Mouse (Mus musculus): ENCODE measurements at regions not wholly inside any gene's neighbourhood (a gene's known extent, or its start where the extent isn't known, plus 50 kb on each side); places are given as distances from the start of the nearest gene placed in this dataset.
"Not testable (repeated sequence)": the region's sequence is repeated elsewhere in the genome, so short reads cannot be mapped to it uniquely, and the experiment has no call there.

DNA sequence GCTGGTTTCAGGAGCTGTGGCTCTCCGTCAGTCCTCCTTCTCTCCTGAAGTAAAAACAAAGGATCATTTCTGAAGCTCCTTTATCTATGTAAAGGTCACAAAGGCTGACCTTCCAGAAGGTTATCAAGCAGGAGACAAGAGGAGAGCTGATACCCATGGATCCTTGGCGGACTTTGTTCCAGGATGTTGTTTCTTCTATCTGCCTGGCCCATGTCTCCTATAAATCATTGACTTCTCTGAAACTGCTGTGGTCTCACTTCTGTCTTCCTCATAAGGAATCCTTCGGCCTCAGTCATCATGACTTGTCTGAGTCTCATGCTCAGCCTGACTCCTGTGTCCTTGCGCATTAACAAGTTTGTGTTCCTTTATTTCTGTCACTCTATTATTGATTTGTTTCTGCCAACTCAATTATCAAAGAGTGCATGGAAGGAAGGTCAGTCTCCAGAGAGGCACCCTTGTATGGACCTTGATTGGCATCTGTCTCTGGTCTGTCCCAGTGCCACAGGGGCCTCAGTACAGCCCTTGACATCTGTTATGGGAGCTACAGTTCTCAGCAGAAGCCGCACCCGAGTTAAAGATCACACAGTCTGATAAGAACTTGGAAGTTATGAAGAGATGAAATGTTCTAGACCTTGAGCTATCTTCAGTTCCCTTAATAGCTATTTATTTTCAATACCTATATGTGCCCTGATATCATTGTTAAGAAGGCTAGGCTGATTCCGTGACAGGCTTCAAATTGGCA lies 53.2 kb upstream of the Dazl start:
- DNase-seq (ENCODE audit: low spot score in 2 of 2): no peak

DNA sequence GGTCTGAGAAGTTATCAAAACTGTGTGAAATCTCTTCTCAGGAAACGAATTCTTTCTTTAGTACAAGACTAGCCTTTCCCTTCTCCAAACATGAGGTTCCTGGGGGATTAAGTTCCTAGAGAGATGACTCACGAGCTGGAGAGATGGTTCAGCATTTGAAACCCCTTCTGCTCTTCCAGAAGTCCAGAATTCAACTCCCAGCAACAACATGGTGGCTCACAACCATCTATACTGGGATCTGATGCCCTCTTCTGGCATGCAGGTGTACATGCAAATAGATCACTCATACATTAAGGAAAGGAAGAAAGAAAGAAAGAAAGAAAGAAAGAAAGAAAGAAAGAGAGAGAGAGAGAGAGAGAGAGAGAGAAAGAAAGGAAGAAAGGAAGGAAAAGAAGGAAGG lies 60.4 kb upstream of the Dazl start:
- DNase-seq (ENCODE audit: low spot score in 2 of 2): not testable (repeated sequence)

DNA sequence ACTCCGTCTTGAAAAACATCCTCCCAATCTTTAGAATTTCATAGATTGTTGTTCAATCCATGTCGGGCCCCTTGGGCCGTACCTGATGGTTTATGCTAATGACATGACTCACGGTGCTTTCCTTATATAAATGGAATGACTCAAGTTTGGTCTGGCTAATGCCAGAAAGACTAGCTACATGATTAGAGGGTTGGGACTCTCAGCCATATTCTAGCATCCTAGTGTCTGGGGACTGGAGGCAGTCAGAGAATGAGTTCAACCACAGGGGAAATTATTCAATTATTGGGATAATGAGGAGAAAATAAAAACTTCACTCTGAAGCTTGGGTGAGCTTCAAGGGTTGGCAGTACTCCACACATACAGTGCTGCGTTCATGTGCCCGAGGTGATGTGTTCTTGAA lies 60.9 kb upstream of the Dazl start:
- DNase-seq (ENCODE audit: low spot score in 2 of 2): no peak

DNA sequence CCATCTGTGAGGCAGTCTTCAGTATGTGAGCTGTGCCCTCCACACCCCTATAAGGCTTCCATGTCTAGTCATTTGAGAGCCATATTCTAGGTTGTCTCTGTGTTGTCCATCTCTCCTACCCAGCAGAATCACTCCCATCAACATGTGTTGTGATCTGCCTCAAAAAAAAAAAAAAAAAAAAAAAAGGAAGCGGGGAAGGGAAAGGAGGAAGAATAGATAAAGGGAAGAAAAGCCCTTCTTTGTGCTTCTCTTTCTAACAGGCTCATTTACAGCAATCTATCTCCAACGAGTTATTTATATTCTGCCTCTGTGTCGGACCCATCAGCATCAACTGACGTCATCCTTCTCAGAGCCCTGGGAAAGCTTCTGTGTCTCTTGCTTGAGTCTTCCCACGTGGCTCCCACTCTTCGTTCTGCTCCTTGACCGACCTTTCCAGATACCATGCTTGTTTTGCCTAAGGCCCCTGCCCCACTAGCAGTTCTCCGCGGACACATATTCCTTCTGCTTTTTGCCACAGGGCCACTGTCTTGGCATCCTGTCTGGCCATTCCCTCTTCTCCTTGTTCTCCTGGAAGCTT lies 68.3 kb upstream of the Dazl start:
- no peak for DNase-seq (ENCODE audit: low spot score in 2 of 2)

DNA sequence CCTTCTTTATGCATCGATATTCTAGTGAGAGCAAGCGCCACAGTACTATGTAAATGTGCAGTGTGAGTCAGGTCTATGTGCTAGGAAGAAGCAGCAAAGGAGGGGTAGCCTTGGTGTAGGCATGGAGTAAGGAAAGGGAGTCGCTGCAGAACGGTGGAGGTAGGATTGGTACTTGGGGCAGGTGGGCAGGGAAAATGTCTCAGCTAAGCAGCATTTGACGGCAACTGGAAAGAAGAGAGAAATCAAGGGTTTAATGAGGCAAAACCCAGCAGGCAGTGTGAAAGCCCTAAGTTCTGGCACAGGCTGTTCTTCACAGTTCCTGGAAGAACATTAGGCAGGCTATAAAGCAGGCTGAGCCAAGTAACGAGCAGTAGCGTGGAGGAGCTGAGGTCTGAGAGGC lies 72.0 kb upstream of the Dazl start:
- DNase-seq (ENCODE audit: low spot score in 2 of 2): no peak

DNA sequence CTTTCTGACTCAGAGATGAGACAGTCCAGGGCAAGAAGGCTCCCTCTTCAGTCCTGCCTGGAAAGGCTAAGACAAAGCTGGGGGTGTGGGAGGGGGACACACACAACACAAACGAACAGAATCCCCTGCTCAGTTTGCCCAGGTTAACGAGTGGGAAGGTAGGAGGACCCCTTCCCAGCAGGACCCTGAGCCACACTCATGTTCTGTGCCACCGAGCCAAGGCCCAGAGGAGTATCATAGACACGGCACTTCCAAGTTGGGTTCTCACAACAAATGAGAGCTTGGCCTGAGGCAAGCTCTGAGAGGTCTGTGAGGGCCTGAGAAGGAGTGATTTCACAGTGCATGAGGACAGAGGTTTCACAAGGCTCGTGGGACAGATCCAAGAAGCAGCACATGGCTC lies 72.7 kb upstream of the Dazl start:
- DNase-seq (ENCODE audit: low spot score in 2 of 2): no peak

DNA sequence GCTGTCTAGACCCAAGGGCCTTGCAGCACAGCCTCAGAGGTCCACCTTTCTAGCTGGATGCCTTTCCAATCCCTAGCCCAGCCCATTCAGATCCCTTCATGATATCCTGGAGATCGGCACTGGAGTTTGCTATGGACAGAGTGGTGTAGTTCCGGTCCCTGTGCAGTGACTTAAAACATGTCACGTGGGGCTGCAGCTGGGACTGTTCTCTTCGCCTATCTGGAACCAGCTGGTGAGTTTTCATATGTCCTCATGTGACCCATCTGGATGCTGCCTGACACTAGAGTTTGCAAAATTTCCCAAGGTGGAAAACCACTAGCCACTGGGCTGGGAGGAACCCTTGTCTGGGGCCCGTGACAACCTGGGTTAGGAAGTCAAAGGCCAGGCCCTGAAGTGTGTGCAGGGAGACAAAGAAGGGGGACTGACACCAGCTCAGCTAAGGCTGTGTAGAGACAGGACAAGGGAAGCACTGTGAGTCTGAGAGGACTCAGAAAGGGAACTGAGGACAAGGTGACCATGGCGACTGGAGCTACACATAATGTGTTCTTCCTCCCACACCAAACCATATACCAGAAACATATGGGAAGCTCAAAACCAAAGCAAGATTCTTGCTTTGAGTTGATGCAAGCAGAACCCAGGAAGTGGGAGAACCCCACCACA lies 75.9 kb upstream of the Dazl start:
- peak; percentile 80 to 82 for DNase-seq (ENCODE audit: low spot score in 2 of 2)

DNA sequence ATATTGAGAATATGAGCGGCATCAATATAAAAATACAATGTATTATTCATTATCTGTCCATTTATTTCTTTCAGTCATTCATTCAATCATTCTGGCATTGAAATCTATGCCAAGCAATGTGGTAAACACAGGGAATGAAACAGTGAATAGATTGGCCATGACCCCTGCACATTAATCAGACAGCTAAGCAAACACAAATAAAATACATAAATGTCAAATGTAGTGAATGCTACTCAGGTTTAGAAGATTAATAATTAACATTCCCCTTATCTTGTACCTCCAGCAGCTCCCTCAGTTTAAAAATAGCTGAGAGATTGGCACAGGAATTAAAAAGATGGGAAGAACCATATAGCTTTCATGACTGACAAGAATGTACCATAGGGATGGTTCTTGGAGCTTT lies 77.0 kb upstream of the Dazl start:
- no peak for DNase-seq (ENCODE audit: low spot score in 2 of 2)

DNA sequence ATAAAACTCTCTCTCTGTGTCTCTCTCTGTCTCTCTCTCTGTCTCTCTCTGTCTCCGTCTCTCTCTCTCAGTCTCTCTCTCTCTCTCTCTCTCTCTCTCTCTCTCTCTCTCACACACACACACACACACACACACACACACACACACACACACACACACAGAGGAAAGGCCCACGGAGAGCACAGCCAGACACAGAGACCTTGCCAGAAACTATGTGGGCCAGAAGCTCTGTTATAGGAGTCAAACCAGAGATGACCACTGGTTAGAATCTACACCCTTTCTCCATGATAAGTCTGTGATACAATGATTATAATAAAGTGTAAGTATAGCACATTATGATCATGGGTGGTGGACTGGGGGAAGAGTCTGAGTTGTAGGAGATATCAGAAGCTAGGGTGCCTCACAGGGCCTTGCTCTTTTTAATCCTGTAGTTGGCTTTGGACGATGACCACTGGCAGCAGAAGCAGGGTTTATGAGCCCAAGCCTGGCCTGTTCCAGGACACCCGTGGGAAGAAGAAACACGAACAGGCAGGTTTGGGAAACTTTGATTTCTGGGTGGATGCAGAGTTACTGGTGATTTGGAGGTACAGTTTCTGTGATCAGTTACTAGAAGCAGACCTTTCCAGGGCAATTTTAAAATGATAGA lies 80.2 kb upstream of the Dazl start:
- no peak for DNase-seq (ENCODE audit: low spot score in 2 of 2)

DNA sequence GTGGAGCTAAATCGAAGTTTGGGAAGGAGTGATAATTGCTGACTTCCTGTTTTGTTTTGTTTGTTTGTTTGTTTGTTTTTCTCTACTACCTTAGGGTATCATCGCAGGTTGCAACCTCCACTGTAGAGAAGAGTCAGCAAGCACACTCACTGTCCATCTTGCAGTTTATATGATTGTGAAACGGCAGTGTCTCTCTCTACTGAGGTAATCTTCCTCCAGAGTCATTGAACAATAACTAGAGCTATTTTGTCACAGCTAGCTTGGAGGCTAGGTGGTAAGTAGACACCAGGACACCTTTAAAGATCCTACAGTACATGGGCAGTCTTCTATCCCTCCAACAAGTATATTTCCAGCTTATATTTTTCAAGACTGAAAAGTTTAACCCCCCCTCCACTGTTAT lies 82.0 kb upstream of the Dazl start:
- no peak for DNase-seq (ENCODE audit: low spot score in 2 of 2)

DNA sequence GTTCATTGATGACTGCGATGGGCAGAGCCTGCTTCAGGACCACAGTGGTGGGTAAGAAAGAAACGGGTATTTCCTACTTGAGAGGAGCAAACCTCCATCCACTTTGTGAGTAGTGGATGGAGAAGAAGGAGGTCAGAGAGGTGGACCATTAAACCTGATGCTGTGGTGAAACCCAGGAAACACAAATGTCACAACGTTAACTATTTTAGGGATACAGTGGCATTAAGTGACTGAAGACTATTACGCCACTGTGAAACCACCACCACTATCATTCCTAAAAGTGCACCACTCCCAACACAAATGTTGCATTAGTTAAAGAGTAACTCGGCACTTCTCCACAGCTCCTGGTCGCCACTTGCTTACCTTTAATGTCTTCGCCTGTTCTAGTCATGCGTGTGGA lies 83.3 kb upstream of the Dazl start:
- DNase-seq (ENCODE audit: low spot score in 2 of 2): no peak

DNA sequence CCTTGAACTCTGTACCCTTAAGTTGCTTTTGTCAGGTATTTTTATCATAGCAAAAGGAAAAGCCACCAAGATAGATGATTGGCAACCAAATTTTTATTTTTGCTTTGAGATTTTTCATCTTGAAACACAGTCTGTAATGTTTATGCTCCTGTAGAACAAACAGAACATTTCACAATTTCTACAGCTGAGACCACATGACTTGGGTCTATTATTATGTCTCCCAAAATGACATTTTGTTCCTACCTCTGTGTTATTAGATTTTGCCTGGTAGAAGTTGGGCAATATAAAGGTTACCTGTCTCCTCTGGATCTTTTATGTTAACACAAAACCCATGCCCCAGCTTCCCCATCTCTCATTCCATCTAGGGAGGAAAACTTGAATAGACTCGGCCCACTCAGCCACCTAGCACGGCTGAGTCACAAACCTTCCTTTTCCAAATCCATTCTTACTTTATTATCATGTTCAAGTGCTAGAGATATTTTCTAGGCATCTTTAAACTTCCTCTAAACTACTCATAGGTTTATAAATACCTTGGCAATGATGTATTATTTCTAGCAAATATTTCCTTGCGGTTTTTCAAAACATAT lies 84.8 kb upstream of the Dazl start:
- no peak for DNase-seq (ENCODE audit: low spot score in 2 of 2)

DNA sequence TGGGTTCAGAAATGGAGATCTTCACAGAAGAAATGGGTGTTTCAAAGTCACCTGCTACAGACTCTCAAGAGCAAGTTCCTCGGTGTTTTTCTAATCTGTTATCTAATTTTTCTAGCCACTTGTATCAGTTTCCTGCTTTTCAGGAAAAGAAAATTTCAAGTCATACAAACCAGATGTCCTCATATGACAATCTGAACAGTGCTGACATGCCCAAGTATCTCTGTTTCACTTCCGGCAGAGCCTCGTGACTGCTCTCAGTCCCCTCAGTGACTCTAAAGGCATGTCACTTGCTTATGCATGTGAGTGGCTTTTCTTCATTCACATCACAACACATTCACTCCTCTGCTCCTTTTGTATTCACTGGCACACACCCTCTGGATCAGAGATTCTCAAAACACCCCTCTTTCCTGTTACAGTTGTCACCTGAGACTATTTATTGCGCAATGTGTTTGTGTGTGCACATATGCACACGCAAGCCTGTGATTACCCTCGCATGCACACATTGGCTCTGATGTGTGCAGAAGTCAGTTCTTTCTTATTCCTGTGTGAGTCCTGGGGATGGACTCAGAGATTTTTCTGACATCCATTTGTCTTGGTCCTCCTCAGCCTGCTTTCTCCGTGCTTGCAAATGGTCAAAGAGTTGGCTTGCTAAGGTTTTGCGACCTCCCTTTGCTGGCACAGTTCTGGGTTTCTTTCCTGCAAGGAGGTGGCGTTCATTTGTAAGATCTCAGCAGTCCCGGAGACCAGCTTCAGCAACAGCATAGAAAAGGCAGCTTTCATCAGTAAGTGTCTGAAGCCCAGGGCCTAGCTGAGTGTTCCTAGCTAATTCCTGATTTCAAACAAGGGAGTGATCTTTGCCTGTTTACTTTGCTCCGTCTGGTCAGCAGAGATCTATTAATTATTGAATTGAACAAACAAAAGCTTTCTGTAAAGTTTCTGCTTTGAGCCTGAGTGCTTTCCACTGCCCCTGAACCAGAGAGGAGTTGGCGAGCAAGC lies 95.6 kb upstream of the Dazl start:
- peak in 1 of 2 experiments; percentile 16 for DNase-seq (ENCODE audit: low spot score in 2 of 2)

DNA sequence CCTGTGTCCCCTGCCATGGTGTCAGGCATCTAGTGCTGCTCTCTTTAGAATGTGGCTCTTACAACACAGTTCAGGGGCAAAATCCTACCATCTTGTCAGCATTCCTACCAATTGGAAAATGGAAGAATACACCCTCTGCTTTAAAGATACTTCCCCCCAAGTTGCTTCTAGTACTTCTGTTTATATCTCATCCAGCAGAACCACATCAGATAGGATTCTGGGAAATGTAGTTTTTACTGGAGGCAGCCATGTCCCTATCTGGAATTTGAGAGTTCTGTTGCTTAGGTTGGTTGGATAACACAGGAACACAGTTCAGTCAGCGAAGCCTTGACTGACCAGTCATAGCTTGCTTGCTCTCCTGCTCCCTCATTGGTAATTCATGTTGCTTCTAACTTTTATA lies 96.7 kb upstream of the Dazl start:
- no peak for DNase-seq (ENCODE audit: low spot score in 2 of 2)

DNA sequence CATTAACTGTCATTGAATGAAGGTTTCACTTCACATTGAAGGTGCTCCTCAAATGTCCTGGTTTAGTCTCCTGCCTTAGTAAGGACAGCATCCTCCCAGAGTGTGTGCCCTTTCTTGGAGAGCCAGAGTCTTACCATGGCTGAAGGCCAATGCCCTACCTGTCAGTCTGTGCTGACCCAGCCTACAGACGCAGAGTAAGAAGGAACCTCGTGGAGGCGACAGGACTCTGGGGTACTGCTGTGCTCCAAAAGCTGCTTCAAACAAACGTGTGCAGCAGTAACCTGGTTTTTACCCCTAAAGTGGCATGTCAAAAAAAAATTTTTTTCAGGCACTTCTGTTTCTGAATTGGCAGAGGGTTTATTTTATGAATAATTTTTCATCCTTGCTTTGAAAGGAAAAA lies 97.8 kb upstream of the Dazl start:
- no peak for DNase-seq (ENCODE audit: low spot score in 2 of 2)

DNA sequence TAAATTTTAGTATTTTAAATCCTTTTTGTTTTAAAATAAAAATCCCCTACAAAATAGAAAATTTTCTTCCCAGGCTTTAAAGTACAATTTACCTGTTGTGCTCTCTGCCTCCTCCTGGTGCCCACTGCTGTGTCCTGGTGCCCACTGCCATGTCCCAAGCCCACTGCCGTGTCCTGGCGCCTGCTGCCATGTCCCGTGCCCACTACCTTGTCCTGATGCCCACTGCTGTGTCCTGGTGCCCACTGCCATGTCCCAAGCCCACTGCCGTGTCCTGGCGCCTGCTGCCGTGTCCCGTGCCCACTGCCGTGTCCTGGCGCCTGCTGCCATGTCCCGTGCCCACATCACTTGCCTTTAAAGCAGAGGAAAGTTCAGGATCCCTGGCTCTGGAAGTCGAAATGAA lies 98.6 kb upstream of the Dazl start:
- DNase-seq (ENCODE audit: low spot score in 2 of 2): no peak

DNA sequence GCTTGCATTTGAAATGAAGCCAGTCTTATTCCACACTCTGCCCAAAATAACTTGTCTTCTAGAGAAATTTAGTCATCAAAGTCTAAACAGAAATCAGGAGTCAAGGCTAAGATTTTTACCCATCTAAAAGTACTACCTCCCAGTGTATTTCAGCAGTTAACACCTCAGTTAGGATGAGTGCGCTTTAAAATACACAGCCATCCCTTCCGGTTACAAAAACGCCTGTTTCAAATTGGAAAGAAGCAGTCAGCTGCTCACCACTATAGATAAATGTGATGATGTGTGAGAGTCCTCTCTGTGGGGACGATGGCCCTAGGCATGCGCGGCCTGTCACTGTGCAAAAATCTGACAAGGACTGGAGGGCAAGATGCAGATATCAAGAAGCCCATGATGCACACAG lies 99.0 kb upstream of the Dazl start:
- no peak for DNase-seq (ENCODE audit: low spot score in 2 of 2)

DNA sequence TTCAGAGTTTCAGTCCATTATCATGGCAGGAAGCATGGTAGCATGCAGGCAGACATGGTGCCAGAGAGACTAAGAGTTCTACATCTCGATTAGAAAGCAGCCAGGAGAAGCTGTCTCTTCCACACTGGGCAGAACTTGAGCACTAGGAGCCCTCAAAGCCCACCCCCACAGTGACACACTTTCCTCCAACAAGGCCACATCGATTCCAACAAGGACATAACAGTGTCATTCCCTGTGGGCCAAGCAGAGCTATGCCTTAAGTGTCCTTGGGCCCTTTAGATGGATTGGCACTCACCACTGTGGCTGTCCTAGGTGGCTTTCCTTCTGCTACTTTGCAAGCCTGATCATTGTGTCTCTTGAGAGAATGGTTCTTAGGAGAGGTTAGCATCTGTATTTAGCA lies 99.5 kb upstream of the Dazl start:
- DNase-seq (ENCODE audit: low spot score in 2 of 2): no peak

DNA sequence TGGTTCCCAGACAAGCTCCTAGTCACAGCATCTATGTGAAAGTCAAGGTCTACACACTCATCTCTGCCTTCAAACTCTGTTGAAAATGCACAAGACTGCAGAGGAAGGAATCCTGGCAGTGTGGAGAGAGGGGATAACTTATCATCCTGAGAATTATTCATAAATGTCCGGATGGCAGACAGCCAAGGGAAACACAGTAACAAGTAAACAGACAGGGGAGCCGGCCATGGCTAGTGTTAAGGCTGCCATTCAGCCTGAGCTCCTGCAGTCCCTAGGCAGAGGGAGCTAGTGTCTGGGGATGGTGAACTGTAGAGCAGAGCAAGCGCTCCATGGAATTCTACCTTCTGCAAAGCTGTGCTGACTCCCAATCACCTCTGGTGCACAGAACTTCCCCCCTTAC lies 100.3 kb upstream of the Dazl start:
- peak; percentile 38 for DNase-seq (ENCODE audit: low spot score in 2 of 2)

DNA sequence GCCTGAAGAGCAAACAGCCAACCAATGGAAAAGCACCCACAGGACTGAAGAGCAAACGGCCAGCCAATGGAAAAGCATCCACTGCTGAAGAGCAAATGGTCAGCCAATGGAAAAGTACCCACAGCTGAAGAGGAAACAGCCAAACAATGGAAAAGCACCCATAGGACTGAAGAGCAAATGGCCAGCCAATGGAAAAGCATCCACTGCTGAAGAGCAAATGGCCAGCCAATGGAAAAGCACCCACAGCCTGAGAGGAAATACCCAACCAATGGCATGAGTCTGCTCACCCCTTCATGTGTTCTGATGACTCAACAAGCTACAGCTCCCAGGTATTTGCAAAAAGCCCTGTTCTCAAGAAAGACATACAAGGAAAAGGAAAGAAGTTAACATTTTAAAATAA lies 101.4 kb upstream of the Dazl start:
- DNase-seq (ENCODE audit: low spot score in 2 of 2): no peak

DNA sequence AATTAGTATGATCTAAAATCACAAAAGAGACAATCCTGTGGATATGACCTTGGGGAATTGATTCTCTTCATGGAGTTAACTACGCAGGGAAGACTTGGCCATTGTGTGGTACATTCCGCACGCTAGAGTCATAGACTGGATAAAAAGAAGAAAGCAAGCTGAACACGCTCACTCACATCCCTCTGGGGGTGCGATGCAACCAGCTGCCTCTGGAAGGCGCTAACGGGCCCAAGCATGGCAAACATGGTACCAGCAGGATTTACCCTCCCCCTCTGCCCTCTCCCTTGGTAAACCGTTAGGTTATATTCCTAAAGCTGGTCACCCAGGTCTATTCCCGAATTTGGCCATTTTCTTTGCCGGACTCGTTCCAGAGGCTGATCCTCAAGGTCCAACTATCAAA lies 102.2 kb upstream of the Dazl start:
- no peak for DNase-seq (ENCODE audit: low spot score in 2 of 2)

Measured in heart, adult 9 months (tissue).